Mouse (Mus musculus) thymus, postnatal 25 days (tissue): ENCODE measurements at regions not wholly inside any gene's neighbourhood (a gene's known extent, or its start where the extent isn't known, plus 50 kb on each side); places are given as distances from the start of the nearest gene placed in this dataset.

Experiments
- DNase-seq: peaks from one replicate; pipeline ENCODE4 v3.0.0; 2022

DNA sequence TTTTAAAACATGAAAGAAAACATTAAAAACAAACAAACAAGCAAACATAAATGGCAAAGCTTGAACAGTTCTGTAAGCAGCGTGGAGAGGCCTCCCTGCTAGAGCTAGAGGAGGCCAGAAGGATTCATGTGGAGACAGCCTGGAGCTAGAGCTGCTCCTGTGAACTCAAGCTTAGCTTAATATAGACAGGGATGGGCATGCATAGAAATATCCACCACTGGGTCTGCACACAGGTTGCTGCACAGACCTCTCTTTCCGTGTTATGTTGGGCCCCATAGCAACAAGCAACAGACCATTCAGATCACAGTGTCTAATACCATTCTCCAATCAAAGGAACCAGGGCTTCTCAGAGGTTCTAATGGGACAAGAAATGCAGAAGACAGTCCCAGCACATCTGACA lies 122.9 kb upstream of the Magi3 start:
- DNase-seq, result no peak

DNA sequence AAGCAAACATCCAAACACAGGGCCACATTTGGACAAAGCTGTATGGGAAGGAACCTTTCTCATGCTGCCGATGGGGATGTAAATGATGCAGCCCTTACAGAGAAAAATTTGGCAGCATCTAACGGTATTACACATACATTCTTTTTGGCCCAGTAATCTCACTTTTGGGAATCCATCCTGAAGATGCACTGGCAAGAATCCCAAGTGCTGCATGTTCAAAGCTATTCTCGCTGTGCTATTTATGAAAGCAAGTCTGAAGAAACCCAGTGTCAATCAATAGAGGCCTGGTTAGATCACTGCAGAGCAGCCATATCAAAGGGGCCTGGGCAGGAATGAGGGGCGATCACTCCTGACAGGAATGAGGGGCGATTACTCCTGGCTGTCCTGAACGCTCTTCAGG lies 122.0 kb upstream of the Magi3 start:
- DNase-seq, result no peak

DNA sequence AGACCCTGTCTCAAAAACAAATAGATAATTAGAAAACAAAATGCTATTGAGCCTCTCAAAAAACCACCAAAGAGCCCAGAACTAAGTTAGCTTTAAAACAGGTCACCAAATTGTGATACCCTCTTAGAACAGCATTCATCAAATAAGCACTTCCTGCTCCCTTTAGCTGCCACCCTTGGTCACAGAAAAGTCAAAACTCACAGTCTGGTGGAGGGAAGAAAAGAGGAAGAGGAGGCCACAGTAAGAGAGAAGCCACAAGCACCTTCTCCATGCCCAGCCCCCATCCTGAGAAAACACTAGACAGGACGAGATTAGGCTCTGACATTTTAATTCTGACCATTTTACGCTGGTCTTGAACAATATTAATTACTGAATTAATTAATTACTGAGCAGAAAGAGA lies 120.2 kb upstream of the Magi3 start:
- no peak for DNase-seq

DNA sequence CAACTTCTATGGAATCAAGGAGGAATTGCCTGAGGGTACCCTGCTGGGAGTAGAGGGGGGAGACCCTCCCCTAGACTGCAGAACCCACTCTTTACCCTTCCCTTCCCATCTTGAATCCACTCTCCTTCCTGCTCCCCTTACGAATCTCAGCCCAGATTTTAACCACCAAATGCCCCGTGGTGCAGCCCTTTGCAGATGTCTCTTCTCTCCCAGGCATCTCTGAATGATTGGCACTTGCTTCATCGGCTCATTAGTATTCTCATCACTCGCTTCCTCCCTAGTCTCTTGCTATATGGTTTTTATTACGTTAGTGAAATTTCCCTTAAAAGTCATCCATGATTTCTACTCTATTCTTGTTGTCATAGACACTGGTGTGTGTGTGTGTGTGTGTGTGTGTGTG lies 116.7 kb upstream of the Magi3 start:
- no peak for DNase-seq

GRCm38 (mm10) chr3:104336308-104336707 lies 116.1 kb upstream of the Magi3 start:
- no peak for DNase-seq

DNA sequence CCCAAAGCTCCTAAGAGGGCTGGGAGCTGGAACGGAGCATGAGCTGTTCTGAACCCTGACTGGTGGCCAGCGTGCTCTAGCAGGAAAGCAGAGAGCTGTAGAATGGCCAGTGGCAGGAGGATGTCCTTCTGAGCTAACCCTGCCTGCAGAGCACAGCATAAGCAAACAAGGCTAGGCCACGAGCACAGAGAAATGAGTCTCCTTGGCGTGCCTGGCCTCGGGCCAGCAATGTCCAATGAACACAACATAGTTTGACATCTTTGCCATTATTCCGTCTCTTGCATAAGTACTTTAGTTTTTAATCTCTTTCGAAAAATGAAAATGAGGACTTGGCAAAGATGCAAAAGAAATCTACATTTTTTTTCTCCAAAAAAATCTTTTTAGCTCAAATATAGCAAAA lies 114.6 kb upstream of the Magi3 start:
- no peak for DNase-seq

DNA sequence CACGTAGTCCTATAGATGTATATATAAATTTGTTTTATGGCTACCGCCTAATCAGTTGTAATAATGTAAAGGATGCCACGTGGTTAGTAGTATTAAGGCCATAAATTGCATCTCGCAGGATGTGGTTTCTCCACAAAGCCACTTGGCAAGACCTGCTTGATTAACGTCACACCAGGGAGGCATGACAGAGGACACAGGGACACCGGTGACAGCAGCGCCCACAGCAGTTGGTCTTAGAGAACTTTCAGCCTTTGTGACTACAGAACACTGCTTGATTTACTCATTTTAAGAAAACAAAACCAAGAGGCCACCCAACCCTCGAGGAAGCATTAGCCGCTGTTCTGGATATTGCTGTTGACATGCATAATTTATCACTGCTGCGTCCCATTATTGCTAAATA lies 113.2 kb upstream of the Magi3 start:
- DNase-seq, result no peak

DNA sequence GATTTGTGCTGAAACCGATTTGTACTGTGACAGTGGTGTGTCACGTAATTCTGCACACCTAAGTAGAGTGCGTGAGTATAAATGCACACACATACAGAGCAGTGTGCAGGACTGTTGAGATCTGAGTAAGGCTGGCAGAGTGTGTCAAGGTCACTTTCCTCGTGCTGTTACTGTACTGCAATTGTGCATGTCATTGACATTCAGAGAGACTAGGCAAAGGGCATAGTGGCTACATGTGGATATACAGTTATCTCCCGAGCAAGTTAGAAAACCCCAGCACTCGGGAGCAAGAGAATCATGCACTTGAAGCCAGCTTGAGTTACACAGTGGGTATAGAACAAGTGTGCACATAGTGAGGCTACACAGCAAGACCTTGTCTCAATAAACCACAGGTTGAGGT lies 110.5 kb upstream of the Magi3 start:
- no peak for DNase-seq

DNA sequence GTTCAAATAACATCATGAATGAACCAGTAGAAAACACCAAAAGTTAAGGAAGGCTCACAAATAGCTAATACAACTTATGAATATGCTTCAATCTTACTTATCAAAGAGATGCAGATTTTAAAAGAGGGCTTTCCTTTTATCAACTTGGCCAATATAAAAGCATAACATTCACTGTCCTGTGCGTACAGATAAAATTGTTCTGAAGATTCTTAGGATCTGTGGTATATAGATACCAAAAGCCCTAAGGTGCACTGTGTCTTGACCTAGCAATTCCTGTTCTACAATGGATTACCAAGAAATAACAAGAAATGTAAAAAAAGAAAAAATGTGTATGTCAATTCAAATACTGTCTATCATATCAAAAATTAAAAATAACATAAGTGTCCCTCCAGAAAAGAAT lies 107.7 kb upstream of the Magi3 start:
- no peak for DNase-seq

DNA sequence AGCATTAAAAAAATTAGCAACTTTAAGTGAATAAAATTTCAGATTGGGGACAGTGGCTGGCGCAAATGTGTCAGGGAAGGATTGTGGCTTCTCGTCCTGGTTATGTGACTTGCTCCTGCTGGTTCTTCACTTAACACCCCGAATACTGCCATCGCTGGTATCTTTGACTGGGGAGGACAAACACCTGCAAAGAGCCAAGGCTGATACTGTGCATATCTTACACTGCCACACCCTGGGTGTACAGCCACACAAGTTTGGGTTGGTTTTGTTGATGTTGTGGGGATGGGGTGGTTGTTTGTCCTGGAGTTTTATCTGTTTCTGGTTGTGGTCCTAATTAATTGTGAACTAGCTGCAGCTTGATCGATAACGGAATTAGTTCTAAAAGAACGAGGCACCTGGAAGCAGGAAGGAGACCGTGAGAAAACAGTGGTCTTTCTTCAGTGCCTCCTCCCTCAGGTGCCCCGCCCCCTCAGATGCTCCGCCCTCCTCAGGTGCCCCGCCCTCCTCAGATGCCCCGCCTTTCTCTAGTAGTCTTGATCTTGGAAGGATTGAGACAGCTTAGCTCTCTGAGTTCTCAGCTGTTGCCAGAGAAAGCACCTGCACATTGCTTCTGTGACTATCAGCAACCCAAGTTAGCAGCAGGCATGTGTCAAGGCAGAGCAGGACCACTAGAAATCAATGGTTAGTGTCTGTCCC lies 107.0 kb upstream of the Magi3 start:
- no peak for DNase-seq

- DNase-seq, result no peak
Measured at GRCm38 (mm10) chr3:104322591-104322990, 102.4 kb upstream of the Magi3 start.

DNA sequence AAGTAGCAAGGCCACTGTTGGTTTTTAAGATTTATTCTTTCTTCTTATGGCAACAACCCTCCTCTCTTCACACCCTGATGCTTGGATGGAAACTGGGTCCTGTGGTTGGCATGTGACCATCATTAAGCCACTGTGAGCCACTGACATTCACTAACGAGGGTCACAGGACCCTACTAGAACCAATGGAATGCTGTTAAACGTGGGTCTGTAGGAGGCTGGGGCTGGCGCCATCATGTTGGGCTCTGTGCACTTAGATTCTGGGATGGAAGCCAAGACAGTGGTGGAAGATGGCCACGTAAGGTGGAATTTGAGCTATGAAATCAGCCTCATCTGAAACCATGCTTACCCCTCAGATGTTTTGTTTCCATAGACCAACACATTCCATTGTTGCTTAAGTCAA lies 100.2 kb upstream of the Magi3 start:
- DNase-seq, result no peak

DNA sequence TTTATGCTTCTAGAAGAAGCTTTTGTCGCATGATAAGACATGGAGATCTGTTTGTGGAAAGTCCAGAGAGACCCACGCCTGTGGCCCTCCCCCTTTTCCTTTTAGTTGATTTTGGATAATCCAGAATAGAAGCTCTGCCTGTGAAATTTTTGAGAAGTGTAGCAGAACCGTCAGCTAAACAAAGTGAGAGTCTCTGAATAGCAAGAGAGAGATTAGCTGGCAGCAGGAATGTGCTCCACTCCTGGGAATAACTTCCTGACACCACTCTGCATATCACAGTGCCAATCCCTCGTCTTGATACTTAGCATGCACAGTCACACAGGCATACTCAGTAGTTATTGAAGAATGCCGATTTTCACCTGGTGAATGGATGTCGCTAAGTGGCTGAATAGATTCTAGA lies 99.2 kb upstream of the Magi3 start:
- no peak for DNase-seq

GRCm38 (mm10) chr3:104318911-104319310 lies 98.7 kb upstream of the Magi3 start:
- no peak for DNase-seq

GRCm38 (mm10) chr3:104317528-104317927 lies 97.4 kb upstream of the Magi3 start:
- no peak for DNase-seq

DNA sequence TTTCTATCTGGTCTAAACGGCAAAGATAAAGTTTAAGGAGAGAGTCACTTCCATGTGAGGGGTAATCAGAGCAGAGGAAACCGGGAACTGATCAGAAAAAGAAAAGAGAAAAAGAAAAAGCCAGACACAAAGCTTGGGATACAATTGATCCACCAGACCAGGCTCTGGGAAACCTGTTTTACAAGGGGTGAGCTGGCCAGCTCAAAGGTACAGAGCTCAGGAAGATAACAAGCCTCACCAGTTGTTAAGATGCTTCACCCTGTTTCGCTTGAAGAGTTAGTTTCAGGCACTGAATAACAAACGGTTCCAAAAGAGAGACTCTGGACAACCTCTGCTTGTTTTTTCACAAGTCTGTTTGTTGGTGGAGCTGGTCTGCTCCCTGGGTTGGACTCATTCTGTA lies 92.9 kb upstream of the Magi3 start:
- DNase-seq, result no peak

GRCm38 (mm10) chr3:104306961-104307360 lies 86.8 kb upstream of the Magi3 start:
- peak; percentile 8 for DNase-seq

DNA sequence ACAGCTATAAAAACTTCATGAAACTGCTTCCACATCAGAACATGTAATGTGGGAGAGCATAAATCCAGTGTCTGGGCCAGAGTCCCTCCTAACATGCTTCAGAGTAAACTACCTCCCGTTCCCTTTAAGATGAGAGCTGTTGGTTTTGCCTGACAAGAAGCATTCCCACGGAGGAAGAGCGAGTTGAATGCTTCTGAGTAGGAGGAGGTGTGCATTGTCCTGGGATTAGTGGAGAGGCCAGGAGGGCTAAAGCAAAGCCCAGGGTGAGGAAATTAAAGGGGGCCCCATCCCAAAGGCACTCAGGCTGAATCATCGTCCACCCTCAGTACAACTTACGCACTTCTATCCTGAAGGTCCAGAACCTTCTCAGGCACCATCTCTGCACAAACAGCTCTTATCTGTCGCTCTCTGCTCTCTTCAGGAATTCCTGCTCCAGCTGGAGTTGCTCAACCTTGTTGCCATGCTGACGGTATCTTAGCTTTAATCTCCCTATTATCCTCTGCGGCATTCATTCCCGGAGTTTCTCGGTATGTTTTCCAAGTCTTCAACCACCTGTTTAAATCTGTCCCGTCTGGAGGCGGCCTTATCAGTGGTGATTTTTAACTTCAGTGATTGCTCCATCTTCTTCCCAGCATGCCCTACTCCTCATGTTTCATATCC lies 85.9 kb upstream of the Magi3 start:
- no peak for DNase-seq

- DNase-seq, result no peak
Measured at GRCm38 (mm10) chr3:104303577-104303976, 83.4 kb upstream of the Magi3 start.

DNA sequence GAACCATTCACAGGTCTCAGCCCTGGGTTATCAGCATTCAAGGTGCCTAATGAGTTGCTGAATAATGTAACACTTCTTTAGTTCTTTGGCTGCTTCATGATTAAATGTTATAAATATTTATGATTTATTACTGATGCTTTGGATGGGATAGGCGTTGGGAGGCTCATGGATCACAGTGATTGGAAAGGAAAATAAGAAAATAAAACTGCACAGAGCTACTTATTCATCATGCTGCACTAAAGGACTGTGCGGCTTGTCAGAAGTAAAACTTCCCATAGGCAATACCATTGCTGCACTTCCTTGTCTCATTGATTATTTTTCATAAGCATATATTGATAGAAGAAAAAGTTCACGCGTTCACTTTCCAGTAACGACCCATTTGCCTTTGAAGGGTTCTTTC lies 80.0 kb upstream of the Magi3 start:
- DNase-seq, result no peak

DNA sequence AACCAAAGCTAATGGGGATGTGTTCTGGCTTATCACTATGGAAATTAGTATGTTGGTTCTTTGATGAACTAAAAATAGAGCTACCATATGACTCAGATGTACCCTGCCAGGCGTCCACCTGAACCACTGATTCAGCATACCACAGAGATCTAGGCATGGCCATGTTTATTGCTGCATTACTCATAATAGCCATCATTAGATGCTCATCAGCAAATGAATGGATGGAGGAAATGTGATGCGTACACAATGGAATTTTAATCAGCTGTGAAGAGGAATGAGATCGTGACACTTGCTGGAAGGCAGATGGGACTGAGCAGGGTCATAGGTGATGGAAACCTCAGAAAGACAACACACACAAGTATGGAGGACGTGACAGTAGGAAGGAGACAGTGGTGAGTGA lies 78.7 kb upstream of the Magi3 start:
- no peak for DNase-seq

DNA sequence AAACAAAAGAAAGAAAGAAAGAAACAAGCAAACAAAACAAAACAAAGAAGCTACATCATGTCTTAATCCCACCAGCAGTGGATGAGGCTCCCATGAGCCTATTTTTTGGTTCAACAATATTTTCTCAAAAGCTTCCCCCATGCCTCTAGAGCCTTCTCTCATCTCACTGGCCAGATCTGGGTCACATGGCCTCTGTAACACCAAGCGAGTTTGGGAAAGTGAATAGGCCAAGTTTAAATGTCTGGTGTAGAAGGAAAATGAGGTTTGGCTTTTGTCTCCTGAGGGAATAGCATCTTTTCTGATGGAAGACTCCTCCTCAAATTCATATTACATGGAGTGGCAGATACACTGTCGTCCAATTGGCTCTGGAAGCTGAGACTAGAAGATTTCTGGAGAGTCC lies 78.2 kb upstream of the Magi3 start:
- DNase-seq, result no peak

DNA sequence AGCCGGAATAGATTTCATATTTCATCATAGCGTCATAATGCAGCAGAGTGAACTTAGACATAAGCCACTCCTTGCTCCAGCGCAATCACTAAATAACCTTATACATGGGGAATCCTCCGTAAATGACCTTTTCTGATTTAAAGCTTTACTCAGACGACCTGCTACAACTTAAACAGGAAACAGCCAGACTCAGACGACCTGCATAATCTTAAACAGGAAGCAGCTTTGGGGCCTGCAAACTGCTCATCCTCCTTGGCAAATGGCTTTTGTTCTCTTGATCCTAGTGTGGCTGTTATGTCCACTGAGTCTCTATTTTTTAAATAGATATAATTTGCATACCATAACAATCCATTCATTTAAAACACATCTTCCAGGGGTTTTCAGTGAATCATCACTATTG lies 76.9 kb upstream of the Magi3 start:
- DNase-seq, result peak; percentile 23

DNA sequence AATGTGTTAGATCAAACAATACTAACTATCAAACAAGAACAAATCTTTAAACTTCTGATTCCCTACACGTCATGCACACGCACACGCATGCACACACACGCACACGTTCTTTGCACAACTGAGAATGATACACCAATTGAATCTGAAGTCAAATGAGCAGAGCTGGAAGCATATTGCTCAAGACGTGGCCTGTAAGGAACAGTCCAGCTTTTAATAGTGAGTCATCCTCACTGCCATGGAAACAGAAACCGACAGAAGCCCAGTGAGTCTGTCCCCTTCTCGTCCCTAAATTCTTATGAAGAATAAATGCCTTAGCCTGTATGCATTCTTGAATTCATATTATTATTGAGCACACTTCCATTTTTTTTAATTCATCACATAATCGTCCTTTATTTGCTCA lies 75.7 kb upstream of the Magi3 start:
- no peak for DNase-seq
